Mouse (Mus musculus): ENCODE data around the gene Hipk3. TPM values are rescaled to one million over a fixed set of nuclear protein-coding genes. Genes with fewer than 3 reads are reported as not detected.

Hipk3 gene
- polyA plus RNA-seq, 1 experiment from 2014 or later = 7.6 TPM

DNA sequence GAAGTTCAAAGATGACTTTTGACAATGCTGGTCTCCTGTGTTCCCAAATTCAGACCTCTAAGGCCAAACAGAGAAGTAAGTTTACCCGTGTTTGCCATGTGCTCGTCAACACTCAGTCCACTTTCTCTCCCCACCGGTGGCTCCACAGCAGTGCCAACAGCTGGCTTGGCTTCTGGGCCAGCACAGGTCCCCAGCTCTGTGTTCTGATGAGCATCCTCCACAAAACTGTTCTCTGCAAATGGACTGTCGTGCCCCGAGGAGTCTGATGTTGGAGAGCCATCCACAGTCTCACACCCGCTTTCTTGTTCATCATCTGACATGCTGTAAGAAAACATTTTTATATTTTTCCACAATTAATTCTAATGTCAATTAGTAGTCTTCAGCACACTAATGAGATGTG, 63.2 kb downstream of the Hipk3 start:
- no peaks in the 10 kb centered on the region for H3K27me3 ChIP-seq
- no peak for ATAC-seq (ENCODE audit: low read depth)
- H3K9ac ChIP-seq = no peak overlapping the region
- H3K4me3 ChIP-seq = no peak overlapping the region
- H3K27ac ChIP-seq (replicated peaks) = no peak overlapping the region
- no peaks in the 10 kb centered on the region for H3K4me1 ChIP-seq (replicated peaks)
- WGBS = 94% methylated on average over 6 of the region's 6 CpGs
- no peak overlapping the region for H3K4me2 ChIP-seq
- peaks cover 56% of the 10 kb centered on the region for H3K36me3 ChIP-seq
- no peaks in the 10 kb centered on the region for H3K9me3 ChIP-seq

DNA sequence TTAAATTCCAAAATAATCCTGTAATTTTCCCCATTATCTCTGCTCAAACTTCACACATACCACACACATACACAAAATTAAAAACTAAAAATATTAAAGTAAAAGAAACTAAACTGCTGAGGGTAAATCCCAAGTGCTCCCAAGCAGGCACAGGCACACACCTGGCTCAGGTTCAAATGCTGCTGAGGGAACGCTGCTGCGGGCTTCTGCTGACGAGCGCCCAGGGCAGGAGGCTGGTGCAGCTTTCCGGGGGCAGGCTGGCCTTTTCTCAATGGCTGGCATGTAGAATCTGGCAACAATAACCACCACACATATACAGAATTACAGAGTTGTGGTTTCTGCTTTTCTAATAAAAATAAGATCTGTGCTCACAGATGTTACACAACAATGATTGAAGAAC, 63.7 kb downstream of the Hipk3 start:
- Histone ChIP-seq H3K36me3 (peaks cover 51% of the 10 kb centered on the region), H3K27ac (replicated peaks) (no peak overlapping the region), H3K9ac (no peak overlapping the region), H3K4me1 (replicated peaks) (no peaks in the 10 kb centered on the region), H3K4me3 (no peak overlapping the region), H3K27me3 (no peaks in the 10 kb centered on the region), H3K4me2 (no peak overlapping the region), H3K9me3 (no peaks in the 10 kb centered on the region)
- no peak for ATAC-seq (ENCODE audit: low read depth)
- 90% methylated on average over 5 of the region's 5 CpGs for WGBS

DNA sequence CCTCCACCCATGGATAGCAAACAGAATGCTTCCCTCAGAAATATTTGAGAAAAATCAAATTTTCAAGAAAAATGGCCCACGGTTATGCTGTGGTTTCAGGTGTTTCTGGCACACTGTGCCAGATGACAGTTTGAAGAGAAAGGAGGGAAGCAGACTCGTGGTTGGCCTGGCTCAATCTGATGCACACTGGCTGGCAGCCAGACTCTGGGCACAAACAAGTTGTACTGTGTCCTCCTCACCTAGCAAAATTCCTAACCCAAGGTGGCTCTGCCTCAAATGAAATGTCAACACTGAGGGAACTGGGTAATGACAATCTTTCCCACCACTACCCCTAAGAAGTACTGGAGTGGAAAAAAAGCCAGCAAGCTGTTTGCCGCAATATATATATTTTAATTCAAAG, 68.1 kb downstream of the Hipk3 start:
- no peaks in the 10 kb centered on the region for H3K4me1 ChIP-seq (replicated peaks)
- no peak for ATAC-seq (ENCODE audit: low read depth)
- H3K27me3 ChIP-seq = no peaks in the 10 kb centered on the region
- peaks cover 18% of the 10 kb centered on the region for H3K36me3 ChIP-seq
- H3K9ac ChIP-seq = no peak overlapping the region
- no peak overlapping the region for H3K4me2 ChIP-seq
- no peak overlapping the region for H3K4me3 ChIP-seq
- H3K27ac ChIP-seq (replicated peaks) = no peak overlapping the region
- WGBS = 89% methylated on average over 3 of the region's 3 CpGs
- no peaks in the 10 kb centered on the region for H3K9me3 ChIP-seq

DNA sequence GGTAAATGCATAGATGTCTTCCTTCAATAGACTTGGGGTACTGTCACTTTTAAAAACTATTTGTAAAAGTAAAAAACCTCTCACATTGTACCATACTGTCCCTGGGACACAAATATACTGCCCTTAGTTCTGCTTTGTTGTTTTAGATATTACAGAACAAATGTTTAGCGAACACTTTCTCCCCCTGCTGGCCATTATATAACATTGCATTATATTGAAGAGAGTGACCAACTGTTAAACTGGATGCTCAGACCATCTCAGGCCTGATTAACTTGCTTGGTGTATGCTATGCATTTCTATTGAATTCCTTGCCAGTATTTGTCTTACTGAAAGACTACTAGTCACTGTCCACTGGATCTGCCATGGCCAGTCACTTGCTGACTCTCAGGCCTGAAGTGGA, 72.0 kb downstream of the Hipk3 start:
- Histone ChIP-seq H3K4me2 (no peak overlapping the region), H3K36me3 (no peaks in the 10 kb centered on the region), H3K4me3 (no peak overlapping the region), H3K4me1 (replicated peaks) (no peaks in the 10 kb centered on the region), H3K27me3 (no peaks in the 10 kb centered on the region), H3K27ac (replicated peaks) (no peak overlapping the region), H3K9ac (no peak overlapping the region), H3K9me3 (no peaks in the 10 kb centered on the region)
- 14% methylated on average over 1 of the region's 1 CpGs for WGBS
- no peak for ATAC-seq (ENCODE audit: low read depth)

DNA sequence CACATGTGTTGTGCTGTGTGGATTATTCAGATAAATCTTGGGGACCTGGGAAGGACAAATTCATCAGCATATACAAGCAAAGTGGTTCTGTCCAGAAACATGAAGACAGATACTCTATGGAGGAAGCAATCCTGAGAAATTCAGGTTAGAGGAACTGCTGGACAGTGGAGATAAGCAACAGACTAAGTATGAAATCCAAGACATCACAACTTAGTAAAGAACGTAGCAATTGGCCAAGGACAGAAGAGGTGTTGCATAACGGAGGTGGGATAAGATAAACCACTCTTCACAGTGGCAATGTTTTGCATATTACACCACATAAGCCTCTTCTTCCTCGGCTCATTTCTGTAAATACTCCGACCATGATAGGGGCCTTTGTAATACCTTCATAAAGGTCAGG, 73.4 kb downstream of the Hipk3 start:
- no peak overlapping the region for H3K9ac ChIP-seq
- H3K27ac ChIP-seq (replicated peaks) = no peak overlapping the region
- H3K4me1 ChIP-seq (replicated peaks) = no peaks in the 10 kb centered on the region
- H3K36me3 ChIP-seq = no peaks in the 10 kb centered on the region
- H3K27me3 ChIP-seq = no peaks in the 10 kb centered on the region
- no peak for ATAC-seq (ENCODE audit: low read depth)
- no peak overlapping the region for H3K4me3 ChIP-seq
- WGBS = 83% methylated on average over 4 of the region's 4 CpGs
- H3K4me2 ChIP-seq = no peak overlapping the region
- no peaks in the 10 kb centered on the region for H3K9me3 ChIP-seq

DNA sequence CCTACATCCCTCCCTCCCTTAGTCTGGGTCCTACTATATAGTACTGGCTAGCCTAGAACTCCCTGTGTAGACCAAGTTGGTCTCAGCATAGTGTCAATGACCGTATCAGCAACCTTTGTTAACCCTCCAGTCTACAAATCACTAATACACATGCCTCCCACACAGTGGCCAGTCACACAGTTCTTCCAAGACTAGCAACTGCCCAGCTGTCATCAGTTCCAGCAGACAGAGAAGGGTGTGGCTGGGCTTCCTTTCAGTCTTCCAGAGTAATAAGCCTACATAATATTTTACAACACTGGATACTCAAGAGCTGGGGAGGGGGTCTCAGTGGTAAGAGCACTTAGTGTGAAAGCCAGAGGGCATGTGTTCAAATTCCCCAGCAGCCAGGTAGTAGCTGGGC, 74.2 kb downstream of the Hipk3 start:
- Histone ChIP-seq H3K4me2 (no peak overlapping the region), H3K9ac (no peak overlapping the region), H3K4me3 (no peak overlapping the region), H3K4me1 (replicated peaks) (no peaks in the 10 kb centered on the region), H3K36me3 (no peaks in the 10 kb centered on the region), H3K27me3 (no peaks in the 10 kb centered on the region), H3K9me3 (no peaks in the 10 kb centered on the region), H3K27ac (replicated peaks) (no peak overlapping the region)
- ATAC-seq (ENCODE audit: low read depth) = no peak
- 73% methylated on average over 1 of the region's 1 CpGs for WGBS

DNA sequence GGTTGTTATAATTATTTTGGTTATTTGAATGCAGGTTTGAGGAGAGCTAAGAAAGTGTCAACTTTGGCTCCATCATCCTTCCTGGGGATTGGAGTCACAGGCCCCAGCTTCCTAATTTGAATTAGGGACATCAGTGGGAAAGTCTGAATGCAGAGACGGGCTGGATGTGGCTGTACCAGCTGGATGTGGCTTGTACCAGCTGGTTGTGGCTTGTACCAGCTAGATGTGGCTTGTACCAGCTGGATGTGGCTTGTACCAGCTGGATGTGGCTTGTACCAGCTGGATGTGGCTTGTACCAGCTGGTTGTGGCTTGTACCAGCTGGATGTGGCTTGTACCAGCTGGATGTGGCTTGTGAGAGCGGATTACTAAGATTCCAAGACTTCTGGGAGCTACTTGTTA, 74.8 kb downstream of the Hipk3 start:
- Histone ChIP-seq H3K4me2 (no peak overlapping the region), H3K4me1 (replicated peaks) (no peaks in the 10 kb centered on the region), H3K27ac (replicated peaks) (no peak overlapping the region), H3K4me3 (no peak overlapping the region), H3K9me3 (no peaks in the 10 kb centered on the region), H3K9ac (no peak overlapping the region), H3K27me3 (no peaks in the 10 kb centered on the region), H3K36me3 (no peaks in the 10 kb centered on the region)
- ATAC-seq (ENCODE audit: low read depth) = no peak
- WGBS = 84% methylated on average over 2 of the region's 2 CpGs

DNA sequence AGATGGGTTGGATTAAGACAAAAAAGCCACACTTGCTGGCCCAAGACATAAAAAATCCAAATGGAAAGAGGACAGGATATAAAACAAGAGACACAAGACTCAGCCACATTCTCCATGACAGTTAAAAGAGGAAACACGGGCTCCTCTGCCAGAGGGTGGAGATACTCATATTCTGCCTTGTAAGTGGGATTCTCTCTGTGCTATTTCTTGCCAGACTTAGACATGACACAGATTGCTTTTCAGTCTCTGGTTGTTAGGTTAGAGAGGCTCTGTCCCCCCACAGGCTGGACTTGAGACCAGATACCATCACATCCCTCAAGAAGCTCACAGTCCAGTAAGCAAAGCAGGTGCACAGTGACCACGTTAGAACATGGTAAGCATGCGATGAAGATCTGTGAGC, 81.2 kb downstream of the Hipk3 start:
- Histone ChIP-seq H3K27me3 (peaks cover 31% of the 10 kb centered on the region), H3K4me1 (replicated peaks) (peaks cover 15% of the 10 kb centered on the region), H3K36me3 (no peaks in the 10 kb centered on the region), H3K9me3 (no peaks in the 10 kb centered on the region), H3K4me2 (no peak overlapping the region), H3K27ac (replicated peaks) (no peak overlapping the region), H3K9ac (no peak overlapping the region), H3K4me3 (no peak overlapping the region)
- ATAC-seq (ENCODE audit: low read depth) = no peak
- 83% methylated on average over 3 of the region's 3 CpGs for WGBS

DNA sequence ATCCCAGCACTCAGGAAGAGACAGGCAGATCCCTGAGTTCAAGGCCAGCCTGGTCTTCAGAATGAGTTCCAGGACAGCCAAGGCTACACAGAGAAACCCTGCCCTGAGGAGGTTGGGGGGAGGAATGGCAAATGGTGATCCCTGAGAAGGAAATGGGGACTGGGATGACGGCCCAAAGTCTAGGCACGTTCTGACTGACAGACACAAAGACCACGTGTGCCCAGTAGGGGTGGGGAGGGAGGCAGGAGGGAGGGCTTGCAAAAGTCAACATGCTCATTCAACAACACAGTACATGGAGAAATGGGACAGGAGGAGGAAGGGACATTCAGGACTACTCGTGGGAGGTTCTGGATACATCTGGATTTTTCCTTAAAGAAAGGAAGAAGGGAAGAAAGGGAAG, 81.8 kb downstream of the Hipk3 start:
- H3K9me3 ChIP-seq = no peaks in the 10 kb centered on the region
- no peak overlapping the region for H3K4me3 ChIP-seq
- no peaks in the 10 kb centered on the region for H3K36me3 ChIP-seq
- peaks cover 36% of the 10 kb centered on the region for H3K27me3 ChIP-seq
- ATAC-seq (ENCODE audit: low read depth) = no peak
- H3K27ac ChIP-seq (replicated peaks) = no peak overlapping the region
- no peak overlapping the region for H3K9ac ChIP-seq
- peaks cover 20% of the 10 kb centered on the region for H3K4me1 ChIP-seq (replicated peaks)
- no peak overlapping the region for H3K4me2 ChIP-seq
- 47% methylated on average over 4 of the region's 4 CpGs for WGBS

DNA sequence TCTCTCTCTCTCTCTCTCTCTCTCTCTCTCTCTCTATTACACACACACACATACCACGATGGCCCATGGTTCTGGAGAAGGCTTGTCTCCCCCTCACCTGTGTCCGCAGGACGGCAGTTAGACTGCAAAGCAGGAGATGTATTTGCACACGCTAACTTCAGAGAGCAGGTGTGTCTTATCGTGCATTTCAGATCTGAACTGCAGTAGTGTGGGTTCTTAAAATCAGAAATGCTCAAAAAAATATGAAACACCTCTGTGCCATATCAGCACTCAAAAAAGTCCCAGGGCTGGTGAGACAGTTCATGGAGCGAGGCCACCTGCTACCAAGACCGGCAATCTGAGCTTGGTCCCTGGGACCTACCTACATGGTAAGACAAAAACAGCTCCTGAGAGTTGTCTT, 82.4 kb downstream of the Hipk3 start:
- Histone ChIP-seq H3K4me1 (replicated peaks) (peaks cover 27% of the 10 kb centered on the region), H3K9me3 (no peaks in the 10 kb centered on the region), H3K4me2 (no peak overlapping the region), H3K9ac (no peak overlapping the region), H3K36me3 (no peaks in the 10 kb centered on the region), H3K27ac (replicated peaks) (no peak overlapping the region), H3K4me3 (no peak overlapping the region), H3K27me3 (peaks cover 39% of the 10 kb centered on the region)
- ATAC-seq (ENCODE audit: low read depth) = no peak
- WGBS = 91% methylated on average over 7 of the region's 7 CpGs

DNA sequence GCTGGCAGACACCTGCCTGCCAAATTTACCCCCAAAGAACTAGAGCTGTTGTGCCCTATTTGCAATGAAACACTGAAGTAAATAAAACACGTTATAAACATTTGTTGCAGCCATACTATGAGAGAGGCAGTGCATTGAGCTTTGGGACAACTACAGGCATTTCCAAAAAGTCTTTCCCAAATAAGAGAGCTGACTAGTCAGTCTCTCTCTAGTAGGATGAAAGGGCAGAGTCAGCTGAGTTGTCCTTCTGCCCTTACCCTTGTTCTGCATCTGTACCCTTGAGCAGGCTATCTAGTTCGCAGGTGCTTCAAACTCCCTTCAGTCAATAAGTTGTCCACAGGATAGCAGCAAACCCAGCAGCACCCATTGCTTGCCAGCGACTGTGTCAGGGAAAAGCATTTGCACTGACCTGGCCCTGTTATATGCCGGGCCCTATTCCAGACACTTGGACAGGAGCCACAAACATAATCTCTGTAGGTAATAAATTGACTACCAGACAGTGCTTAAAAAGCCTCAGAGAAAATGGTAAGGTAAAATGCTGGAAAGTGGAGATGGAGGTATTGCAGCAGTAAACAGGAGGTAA, 83.2 kb downstream of the Hipk3 start, which contains the start of gene D430041D05Rik:
Gene D430041D05Rik, minus strand, starts transcription at position 51 of the 583 bp plus-strand sequence.
- no peaks in the 10 kb centered on the region for H3K9me3 ChIP-seq
- no peaks in the 10 kb centered on the region for H3K36me3 ChIP-seq
- H3K4me3 ChIP-seq = peak within 1 kb of the TSS; percentile 83
- H3K4me1 ChIP-seq (replicated peaks) = peaks cover 34% of the 10 kb centered on the region
- ATAC-seq (ENCODE audit: low read depth) = no peak
- H3K27me3 ChIP-seq = peaks cover 39% of the 10 kb centered on the region
- WGBS = 58% methylated on average over 4 of the region's 4 CpGs
- H3K9ac ChIP-seq = peak within 1 kb of the TSS; percentile 91
- peak within 1 kb of the TSS; percentile 78 for H3K4me2 ChIP-seq
- peak within 1 kb of the TSS; percentile 94 for H3K27ac ChIP-seq (replicated peaks)

DNA sequence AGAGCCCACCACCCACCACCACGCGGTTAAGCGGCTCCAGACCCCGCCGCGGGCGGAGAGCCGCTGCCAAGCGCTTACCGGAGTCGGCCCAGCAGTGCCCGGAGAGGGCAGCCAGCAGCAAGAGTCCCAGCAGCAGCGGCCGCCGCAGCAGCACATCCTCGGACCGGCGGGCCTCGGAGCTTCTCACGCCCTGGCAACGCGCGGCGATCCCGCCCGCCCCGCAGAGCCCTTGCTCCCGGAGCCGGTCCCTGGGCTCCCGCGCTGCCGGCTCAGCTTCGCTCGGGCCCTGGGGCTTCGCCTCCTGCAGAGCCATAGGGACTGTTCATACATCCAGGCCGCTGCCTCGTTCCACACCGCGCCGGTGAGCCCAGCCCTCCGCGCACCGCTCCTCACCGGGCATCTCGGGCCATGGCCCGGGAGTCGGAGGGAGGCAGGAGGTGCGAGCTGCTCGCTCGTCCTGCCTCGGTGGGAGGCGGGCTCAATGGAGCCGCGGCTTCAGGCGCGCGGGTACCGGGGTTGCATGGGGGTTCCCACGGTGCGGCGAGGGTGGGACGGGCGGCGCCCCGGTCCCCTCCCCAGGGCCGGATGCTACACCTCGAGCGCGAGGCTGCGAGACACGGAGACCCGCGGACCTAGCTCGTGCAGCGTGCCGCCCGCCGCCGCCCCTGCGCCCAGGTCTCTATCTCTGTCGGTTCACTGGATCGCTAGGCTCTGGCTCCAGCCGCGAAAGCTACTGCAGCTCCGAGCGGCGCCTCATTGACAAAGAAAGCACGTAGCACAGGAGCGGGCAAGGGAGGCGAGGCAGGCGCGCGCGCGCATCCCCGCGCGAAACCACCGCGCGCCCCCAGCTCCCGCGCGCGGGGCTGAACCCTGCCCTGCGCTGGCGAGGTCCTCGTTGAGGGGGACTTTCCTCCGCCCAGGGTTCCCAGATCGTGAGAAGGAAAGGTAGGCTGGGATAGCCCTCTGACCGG, 84.1 kb downstream of the Hipk3 start:
- WGBS = under 1% methylated on average over 96 of the region's 111 CpGs
- Histone ChIP-seq H3K36me3 (no peaks in the 10 kb centered on the region), H3K4me3 (peak overlapping the region; percentile 83), H3K27me3 (peaks cover 39% of the 10 kb centered on the region), H3K9ac (peak overlapping the region; percentile 91), H3K4me1 (replicated peaks) (peaks cover 37% of the 10 kb centered on the region), H3K4me2 (peak overlapping the region; percentile 78), H3K9me3 (no peaks in the 10 kb centered on the region), H3K27ac (replicated peaks) (peak overlapping the region; percentile 94)
- peak; percentile 92 for ATAC-seq (ENCODE audit: low read depth)

All from neural tube, embryonic 13.5 days (tissue).